Mouse (Mus musculus) frontal cortex, adult (tissue): ENCODE results near the gene Rrp36.

Experiments used
- ATAC-seq: cut with Nextera tagmentation; 2 replicates; pipeline ENCODE4 v1.9.2; 2017; ENCODE audit warnings: mild to moderate bottlenecking, moderate library complexity, mixed read lengths; ENCODE audit not compliant: low TSS enrichment

Gene Rrp36

GRCm38 (mm10) chr17:46618394-46618768, 55.8 kb downstream of the Rrp36 start:
- no peak for ATAC-seq

- ATAC-seq: no peak
These were observed 56.4 kb downstream of the Rrp36 start for GRCm38 (mm10) chr17:46617799-46618198.
